Mouse (Mus musculus): ENCODE data around the gene Hoxd11.
A peak's percentile ranks its signal among the peaks of the same experiment; 100 is the strongest.

The Hoxd11 gene

DNA sequence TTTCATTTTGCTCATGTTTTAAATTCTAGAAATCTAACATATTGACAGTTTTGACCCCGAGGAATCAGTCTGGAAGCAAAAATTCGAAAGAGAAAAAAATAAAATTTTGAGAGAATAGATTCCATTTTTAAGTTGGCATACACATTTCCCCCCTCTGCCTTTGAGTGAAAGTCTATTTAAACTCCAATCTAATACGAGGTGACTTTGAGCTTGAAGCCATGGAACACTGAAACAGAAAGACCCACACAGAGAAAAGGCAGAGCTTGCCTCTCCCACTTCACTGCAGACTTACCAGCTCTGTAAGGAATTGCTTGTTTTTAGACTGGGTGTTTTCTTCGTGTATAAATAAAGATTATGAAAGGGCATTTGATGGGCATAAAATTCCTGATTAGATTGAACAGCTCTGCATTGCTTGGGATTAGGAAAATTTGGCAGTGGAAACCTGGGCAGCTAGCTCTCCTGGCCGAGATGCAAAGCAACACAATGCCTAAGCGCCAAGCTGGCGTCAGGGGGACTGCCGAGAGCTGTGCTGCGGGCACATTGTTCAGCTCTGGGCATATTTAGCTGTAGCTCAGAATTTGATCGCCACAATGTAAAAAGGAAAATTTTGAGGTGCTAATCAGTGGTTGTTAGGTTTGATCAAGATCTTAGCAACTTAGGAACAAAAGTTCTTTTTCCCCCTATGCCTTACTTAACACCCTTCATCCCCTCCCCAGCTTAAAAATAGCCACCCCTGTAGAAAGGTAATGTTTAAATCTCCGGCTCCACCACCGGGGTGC lies 9.6 kb downstream of the Hoxd11 start:
- no peaks in the 10 kb centered on the region for H3K36me3 ChIP-seq (ENCODE audit: insufficient read depth, low read length)
- H3K4me3 ChIP-seq (replicated peaks; ENCODE audit: low read length) = no peak overlapping the region
- TF ChIP-seq POU5F1 (IDR thresholded peaks at IDR 0.05; ENCODE audit: borderline replicate concordance, low read length) = no peak
- no peak for TF ChIP-seq CTCF (conservative IDR thresholded peaks at IDR 0.05; ENCODE audit: low read length)
- no peak for TF ChIP-seq NANOG (IDR thresholded peaks at IDR 0.05; ENCODE audit: borderline replicate concordance, low read length)
- peaks cover 62% of the 10 kb centered on the region for H3K4me1 ChIP-seq (replicated peaks; ENCODE audit: low read depth, low read length)
- H3K9me3 ChIP-seq (ENCODE audit: low read length) = no peaks in the 10 kb centered on the region
- peaks cover 90% of the 10 kb centered on the region for H3K27me3 ChIP-seq (ENCODE audit: insufficient read depth, low read length)

DNA sequence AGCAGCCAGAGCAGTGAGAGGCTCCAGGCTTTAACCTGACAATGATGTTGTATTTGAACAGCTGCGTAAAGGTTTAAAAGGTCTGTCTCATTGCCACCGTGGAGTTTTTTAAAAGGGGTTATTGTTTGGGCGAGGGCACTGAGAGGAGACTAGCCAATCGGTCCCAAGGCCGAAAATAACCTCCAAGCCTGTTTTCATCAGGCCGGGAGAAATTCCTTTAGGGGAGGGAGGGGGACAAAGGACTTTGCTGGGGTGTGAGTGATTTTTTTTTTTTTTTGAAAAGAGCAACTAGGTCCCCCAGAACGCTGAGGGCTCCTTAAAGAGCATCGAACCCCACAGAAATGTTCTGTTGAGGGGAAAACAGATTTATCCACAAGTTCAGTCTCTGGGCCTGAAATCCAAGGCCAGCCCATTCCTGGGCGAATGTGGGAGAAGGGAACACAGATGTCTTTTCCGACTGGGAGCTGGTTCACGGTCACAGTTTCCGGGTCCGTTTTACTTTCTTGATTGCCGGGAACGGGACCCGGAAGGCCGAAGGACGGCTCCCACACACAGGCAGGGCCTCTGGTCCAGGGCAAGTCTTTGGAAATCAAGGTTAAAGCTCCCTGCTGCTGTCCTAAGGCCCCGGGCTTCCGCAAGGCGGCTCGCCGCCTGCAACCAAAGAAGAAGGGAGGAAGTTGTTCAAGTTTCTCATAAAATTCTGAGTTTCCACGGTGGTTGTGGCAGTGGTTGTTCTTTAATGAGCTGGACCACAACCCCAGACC lies 10.4 kb downstream of the Hoxd11 start:
- TF ChIP-seq CTCF (conservative IDR thresholded peaks at IDR 0.05; ENCODE audit: low read length) (no peak), POU5F1 (IDR thresholded peaks at IDR 0.05; ENCODE audit: borderline replicate concordance, low read length) (no peak), NANOG (IDR thresholded peaks at IDR 0.05; ENCODE audit: borderline replicate concordance, low read length) (no peak)
- H3K4me1 ChIP-seq (replicated peaks; ENCODE audit: low read depth, low read length) = peaks cover 58% of the 10 kb centered on the region
- no peaks in the 10 kb centered on the region for H3K9me3 ChIP-seq (ENCODE audit: low read length)
- no peaks in the 10 kb centered on the region for H3K36me3 ChIP-seq (ENCODE audit: insufficient read depth, low read length)
- H3K4me3 ChIP-seq (replicated peaks; ENCODE audit: low read length) = no peak overlapping the region
- H3K27me3 ChIP-seq (ENCODE audit: insufficient read depth, low read length) = peaks cover 90% of the 10 kb centered on the region

DNA sequence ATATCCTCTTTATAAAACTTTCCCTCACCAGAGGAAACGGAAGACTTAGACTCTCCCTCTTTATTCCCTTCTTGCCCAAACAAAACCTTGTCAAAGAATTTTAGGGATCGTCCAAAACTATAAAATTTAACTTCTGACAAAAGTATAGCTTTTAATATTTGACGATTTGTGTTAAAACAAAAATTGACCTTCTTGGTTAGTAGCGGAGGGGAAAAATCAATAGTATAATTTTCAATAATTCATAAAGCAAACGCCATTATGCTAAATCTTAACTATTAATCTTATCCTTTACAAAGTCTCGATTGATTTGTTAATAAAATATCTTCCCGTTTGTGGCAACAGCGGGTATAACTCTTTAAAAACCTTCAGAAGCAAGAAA lies 11.0 kb downstream of the Hoxd11 start:
- no peaks in the 10 kb centered on the region for H3K36me3 ChIP-seq (ENCODE audit: insufficient read depth, low read length)
- no peaks in the 10 kb centered on the region for H3K9me3 ChIP-seq (ENCODE audit: low read length)
- peaks cover 90% of the 10 kb centered on the region for H3K27me3 ChIP-seq (ENCODE audit: insufficient read depth, low read length)
- TF ChIP-seq NANOG (IDR thresholded peaks at IDR 0.05; ENCODE audit: borderline replicate concordance, low read length) (no peak), CTCF (conservative IDR thresholded peaks at IDR 0.05; ENCODE audit: low read length) (no peak)
- peaks cover 58% of the 10 kb centered on the region for H3K4me1 ChIP-seq (replicated peaks; ENCODE audit: low read depth, low read length)
- no peak overlapping the region for H3K4me3 ChIP-seq (replicated peaks; ENCODE audit: low read length)

DNA sequence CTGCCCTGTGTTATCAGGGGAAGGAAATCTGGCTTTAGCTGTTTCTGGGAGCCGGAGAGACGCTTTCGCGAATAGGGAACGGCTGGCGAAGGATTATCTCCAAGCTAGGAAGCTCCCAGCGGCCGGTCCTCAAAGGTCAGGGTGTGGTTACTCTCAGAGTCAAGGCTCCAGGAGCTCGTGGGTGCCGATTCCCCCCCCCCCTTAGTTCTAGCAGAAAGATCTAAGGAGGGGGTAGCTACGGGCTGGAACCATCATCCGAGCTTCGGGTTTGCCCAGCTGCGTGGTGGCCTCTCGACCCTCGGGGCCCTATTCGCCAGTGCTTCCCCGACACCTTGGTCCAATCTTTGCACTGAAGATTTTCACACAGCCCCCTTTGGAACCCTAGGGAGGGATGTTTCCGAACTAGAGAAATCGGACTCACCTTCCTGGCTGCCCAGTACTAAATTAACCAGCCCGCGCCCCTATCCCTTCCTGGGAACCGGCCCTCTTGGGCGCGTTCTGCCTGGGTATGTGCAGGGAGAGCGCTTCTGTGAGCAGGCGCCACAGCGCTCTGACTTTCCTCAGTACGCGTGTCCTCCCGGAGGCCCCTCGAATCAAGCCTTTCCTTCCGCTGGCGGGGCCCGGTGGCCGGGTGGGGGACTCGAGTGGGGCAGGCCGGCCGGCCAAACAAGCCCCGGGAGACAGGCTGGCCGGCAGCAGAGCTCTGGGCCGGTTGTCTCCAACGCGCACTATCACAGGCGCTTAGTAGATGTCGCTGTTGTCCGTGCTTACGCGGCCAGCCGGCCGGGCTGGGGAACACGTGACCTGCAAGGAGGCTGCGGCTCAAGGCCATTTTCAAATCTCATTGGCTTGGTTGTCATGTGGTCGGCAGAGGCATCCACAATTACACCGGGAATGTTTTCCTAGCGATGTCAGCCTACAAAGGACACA lies 11.9 kb downstream of the Hoxd11 start, which contains the start of gene Hoxd10:
Gene Hoxd10 (plus strand): TSS at position 903 of the 930 bp plus-strand sequence.
- Histone ChIP-seq H3K27me3 (ENCODE audit: insufficient read depth, low read length) (peaks cover 96% of the 10 kb centered on the region), H3K4me1 (replicated peaks; ENCODE audit: low read depth, low read length) (peaks cover 58% of the 10 kb centered on the region), H3K36me3 (ENCODE audit: insufficient read depth, low read length) (no peaks in the 10 kb centered on the region), H3K4me3 (replicated peaks; ENCODE audit: low read length) (peak within 1 kb of the TSS; percentile 69), H3K9me3 (ENCODE audit: low read length) (no peaks in the 10 kb centered on the region)
- TF ChIP-seq CTCF (conservative IDR thresholded peaks at IDR 0.05; ENCODE audit: low read length) (no peak), POU5F1 (IDR thresholded peaks at IDR 0.05; ENCODE audit: borderline replicate concordance, low read length) (no peak), NANOG (IDR thresholded peaks at IDR 0.05; ENCODE audit: borderline replicate concordance, low read length) (no peak)

- no peaks in the 10 kb centered on the region for H3K9me3 ChIP-seq (ENCODE audit: low read length)
- TF ChIP-seq POU5F1 (IDR thresholded peaks at IDR 0.05; ENCODE audit: borderline replicate concordance, low read length) = no peak
- no peak for TF ChIP-seq NANOG (IDR thresholded peaks at IDR 0.05; ENCODE audit: borderline replicate concordance, low read length)
- no peak for TF ChIP-seq CTCF (conservative IDR thresholded peaks at IDR 0.05; ENCODE audit: low read length)
- H3K4me1 ChIP-seq (replicated peaks; ENCODE audit: low read depth, low read length) = peaks cover 53% of the 10 kb centered on the region
- H3K4me3 ChIP-seq (replicated peaks; ENCODE audit: low read length) = peak overlapping the region; percentile 2
- peaks cover 96% of the 10 kb centered on the region for H3K27me3 ChIP-seq (ENCODE audit: insufficient read depth, low read length)
- H3K36me3 ChIP-seq (ENCODE audit: insufficient read depth, low read length) = no peaks in the 10 kb centered on the region
Measured at GRCm38 (mm10) chr2:74691995-74692807, 12.8 kb downstream of the Hoxd11 start.

- H3K36me3 ChIP-seq (ENCODE audit: insufficient read depth, low read length) = no peaks in the 10 kb centered on the region
- no peaks in the 10 kb centered on the region for H3K9me3 ChIP-seq (ENCODE audit: low read length)
- H3K27me3 ChIP-seq (ENCODE audit: insufficient read depth, low read length) = peaks cover 96% of the 10 kb centered on the region
- H3K4me3 ChIP-seq (replicated peaks; ENCODE audit: low read length) = peak overlapping the region; percentile 2
- TF ChIP-seq POU5F1 (IDR thresholded peaks at IDR 0.05; ENCODE audit: borderline replicate concordance, low read length) (no peak), NANOG (IDR thresholded peaks at IDR 0.05; ENCODE audit: borderline replicate concordance, low read length) (no peak), CTCF (conservative IDR thresholded peaks at IDR 0.05; ENCODE audit: low read length) (no peak)
- peaks cover 46% of the 10 kb centered on the region for H3K4me1 ChIP-seq (replicated peaks; ENCODE audit: low read depth, low read length)
Measured at GRCm38 (mm10) chr2:74692808-74693431, 13.6 kb downstream of the Hoxd11 start.

- Histone ChIP-seq H3K4me1 (replicated peaks; ENCODE audit: low read depth, low read length) (peaks cover 45% of the 10 kb centered on the region), H3K4me3 (replicated peaks; ENCODE audit: low read length) (0 out of 2 replicates have a peak overlapping the region, but pooled peaks have one; percentile 2), H3K36me3 (ENCODE audit: insufficient read depth, low read length) (no peaks in the 10 kb centered on the region), H3K27me3 (ENCODE audit: insufficient read depth, low read length) (peaks cover 96% of the 10 kb centered on the region), H3K9me3 (ENCODE audit: low read length) (no peaks in the 10 kb centered on the region)
- TF ChIP-seq NANOG (IDR thresholded peaks at IDR 0.05; ENCODE audit: borderline replicate concordance, low read length) (no peak), CTCF (conservative IDR thresholded peaks at IDR 0.05; ENCODE audit: low read length) (no peak), POU5F1 (IDR thresholded peaks at IDR 0.05; ENCODE audit: borderline replicate concordance, low read length) (no peak)
Measured at GRCm38 (mm10) chr2:74693432-74693827, 14.1 kb downstream of the Hoxd11 start.

All from E14TG2a.4 (cell line).